Mouse (Mus musculus) bone marrow macrophage, adult 2 months (primary cell): Measurements from ENCODE around the gene Rnf103.

ENCODE experiments used
- CTCF ChIP-seq: IDR thresholded peaks from 2 replicates; pipeline ENCODE4 v1.5.1; 2012; ENCODE audit warnings: low read depth, mild to moderate bottlenecking, low read length, moderate library complexity
- POLR2A ChIP-seq: IDR thresholded peaks from 2 replicates; pipeline ENCODE4 v1.6.1; 2012; ENCODE audit warnings: mild to moderate bottlenecking, low read depth, low read length, borderline replicate concordance

DNA sequence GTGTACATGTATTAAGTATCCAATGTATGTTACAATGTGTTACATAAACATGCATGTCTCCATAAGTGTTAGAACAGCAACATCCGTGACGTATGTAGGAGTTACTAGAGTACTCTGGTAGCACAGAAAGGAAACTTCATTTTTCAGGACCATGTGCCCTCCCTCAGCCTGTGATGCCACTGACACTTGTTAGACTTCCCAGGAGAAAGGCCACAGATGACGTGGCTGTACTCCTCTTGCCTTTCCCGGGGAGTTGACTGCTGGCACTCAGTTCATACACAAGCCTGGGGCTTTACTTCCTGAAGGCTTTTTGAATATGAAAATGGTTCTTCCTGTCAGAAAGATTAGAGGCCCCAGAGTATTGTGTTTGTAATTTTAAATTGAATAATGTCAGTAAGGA lies 10.4 kb downstream of the Rnf103 start:
- no peak for TF ChIP-seq POLR2A
- TF ChIP-seq CTCF, result no peak
